Mouse (Mus musculus): ENCODE measurements at regions not wholly inside any gene's neighbourhood (a gene's known extent, or its start where the extent isn't known, plus 50 kb on each side); places are given as distances from the start of the nearest gene placed in this dataset.

DNA sequence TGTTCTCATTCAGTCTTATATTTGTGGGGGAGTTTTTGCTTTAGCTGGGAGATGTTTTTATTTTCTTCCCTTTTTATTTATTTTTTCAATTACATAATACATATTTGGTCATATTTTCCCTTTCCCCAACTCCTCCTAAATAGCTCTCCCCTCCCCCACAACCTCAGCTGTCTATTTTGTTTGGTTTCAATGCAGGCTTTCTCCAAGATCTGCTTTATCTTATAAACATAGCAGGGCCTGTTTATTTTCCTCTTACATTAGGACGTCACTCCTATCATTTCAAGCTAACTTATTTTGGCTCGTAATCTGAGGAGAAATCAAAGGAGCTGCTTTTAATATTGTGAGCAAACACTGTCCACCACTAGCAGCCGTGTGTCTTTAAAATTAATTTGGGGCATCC, 171.4 kb upstream of the Arhgap20 start:
- TF ChIP-seq CTCF (IDR thresholded peaks at IDR 0.05; ENCODE audit: low read depth, low read length) (no peak), POLR2A (IDR thresholded peaks at IDR 0.05; ENCODE audit: extremely low read depth, insufficient read depth, low read length) (no peak)
